Mouse (Mus musculus): ENCODE results near the gene AI854703.
"Not testable (repeated sequence)": the region's sequence is repeated elsewhere in the genome, so short reads cannot be mapped to it uniquely, and the experiment has no call there.

Gene AI854703

DNA sequence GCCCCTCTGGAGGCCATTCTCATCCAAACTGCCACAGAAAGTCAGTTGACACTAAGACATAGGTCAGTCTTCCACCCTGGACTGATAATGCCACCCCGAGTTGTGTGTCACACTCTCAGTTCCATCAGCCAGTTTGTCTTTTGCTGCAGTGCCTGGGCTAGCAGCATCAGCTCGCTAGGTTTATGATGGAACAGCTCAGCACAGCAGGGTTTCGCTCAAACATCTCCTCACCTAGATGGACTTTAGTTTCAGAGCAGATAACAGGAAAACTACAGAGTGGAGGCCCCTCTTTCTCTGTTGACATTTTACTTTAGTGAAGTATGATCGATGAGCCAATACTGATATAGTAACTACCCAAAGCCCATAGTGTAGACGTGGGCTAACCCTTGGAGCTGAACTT lies 11.8 kb upstream of the AI854703 start:
- no peak for ATAC-seq (ENCODE audit: low TSS enrichment)

DNA sequence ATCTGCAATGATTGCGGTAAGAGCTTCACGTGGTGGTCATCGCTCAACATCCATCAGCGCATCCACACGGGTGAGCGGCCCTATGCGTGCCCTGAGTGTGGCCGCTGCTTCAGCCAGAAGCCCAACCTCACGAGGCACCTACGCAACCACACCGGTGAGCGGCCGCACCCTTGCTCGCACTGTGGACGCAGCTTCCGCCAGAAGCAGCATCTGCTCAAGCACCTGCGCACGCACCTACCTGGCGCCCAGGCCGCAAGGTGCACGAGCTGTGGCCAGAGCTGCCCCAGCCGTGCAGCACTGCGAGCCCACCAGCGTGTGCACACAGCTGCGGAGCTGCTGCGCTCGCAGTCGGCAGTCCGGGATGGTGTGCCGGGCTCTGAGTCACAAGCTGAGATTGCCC lies 6.5 kb upstream of the AI854703 start:
- ATAC-seq (ENCODE audit: low TSS enrichment), result no peak

DNA sequence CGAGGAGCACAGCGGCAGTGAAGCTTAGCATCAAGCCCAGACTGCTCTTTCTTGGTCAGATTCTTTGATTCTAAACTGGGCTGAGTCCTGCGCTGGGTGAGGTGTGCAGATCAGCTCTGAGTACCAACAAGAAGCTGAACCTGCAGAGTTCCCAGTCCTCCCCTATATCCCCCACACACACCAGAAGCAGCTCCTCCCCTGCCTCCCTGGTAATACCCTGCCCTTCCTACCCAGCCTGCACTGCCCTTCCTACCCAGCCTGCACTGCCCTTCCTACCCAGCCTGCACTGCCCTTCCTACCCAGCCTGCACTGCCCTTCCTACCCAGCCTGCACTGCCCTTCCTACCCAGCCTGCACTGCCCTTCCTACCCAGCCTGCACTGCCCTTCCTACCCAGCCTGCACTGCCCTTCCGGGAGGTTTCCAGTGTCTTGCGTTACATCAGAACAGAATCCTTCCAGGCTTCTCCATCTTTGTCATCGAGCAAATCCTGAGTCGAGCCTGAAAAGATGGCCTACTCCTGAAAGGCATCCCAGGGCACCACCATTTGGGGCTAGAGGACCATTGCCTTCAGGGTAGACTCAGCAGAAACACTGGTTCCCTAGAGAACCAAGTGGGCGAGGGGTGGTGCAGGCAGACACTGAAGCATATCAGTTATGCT lies 4.2 kb upstream of the AI854703 start:
- not testable (repeated sequence) for ATAC-seq (ENCODE audit: low TSS enrichment)

DNA sequence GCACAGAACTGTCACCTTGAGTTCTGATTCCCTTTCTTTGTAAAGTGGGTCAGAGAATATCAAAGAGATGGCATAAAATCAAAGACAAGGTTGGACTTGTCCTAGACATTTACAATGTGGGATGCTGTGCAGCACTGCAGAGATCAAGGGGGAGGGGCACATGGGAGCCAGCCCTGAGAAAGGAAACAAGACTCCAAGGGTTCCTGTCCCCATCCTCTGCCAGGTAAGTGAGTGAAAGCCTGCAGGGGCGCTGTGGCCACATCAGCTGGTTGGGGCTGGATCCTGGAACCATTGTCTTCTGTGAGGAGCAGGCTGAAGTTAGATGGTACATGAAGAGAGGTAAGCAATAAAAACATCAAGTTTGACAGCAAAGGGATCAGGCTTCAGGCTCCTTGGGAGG lies 3.1 kb upstream of the AI854703 start:
- ATAC-seq (ENCODE audit: low TSS enrichment), result no peak

DNA sequence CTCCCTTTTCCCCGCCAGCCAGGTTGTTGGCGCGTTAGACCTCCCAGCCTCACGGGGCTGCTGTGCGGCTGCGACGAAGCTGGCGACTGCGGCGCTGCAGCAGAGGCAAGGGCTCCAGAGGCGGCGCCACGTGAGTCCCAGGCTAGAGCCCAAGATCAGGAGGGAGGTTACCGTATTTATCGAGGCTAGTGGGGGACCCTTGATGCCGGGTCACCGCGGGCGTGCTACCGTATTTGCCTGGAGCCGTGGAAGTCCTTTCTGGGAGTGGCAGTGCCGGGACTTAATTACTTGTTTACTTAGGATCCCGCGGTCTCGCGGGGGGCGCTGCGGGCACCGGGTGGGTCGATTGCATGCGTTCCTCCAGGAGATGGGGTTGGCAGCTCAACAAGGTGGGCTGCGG lies 420 bp downstream of the AI854703 start:
- ATAC-seq (ENCODE audit: low TSS enrichment), result peak; percentile 83

DNA sequence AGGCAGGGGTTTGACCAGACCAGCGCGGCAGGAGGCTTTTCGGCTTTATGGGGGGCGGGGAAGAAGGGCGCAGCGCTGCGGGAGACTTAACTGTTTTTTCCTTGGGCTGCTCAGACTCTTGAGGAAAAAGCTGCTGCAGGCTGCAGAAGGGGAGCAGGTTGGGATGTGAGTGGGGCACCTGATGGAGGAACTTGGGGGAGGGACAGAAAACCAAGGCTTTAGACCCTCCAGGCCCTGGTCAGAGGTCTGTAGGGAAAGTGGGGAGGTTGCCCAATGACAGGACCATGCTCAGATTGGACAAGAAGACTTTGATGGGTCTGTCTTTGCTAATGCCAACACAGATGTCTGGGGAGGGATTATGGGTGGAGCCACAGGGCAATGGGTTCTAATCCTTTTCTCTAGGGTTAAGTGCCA lies 954 bp downstream of the AI854703 start:
- ATAC-seq (ENCODE audit: low TSS enrichment), result 0 out of 2 replicates have a peak, but pooled peaks have one; percentile 11

DNA sequence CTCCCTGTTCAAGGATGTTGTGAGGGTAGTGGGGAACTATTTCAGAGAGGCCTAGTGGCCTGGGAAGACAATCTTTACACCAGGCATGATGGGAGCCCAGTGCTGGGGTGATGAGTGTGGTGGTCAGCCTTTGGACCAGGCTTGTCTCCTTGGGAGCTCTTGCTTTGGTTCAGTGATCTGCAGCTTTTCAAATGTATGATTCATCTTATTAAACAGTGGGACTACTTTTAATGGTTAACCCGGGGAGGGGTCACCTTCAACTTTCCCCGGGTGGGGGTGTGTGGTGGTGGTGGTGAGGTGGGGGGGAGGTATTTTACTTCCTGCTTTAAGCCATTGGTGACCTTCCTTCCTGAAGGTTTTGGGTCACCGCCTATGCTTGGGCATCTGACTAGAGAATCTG lies 1.8 kb downstream of the AI854703 start:
- ATAC-seq (ENCODE audit: low TSS enrichment), result no peak

DNA sequence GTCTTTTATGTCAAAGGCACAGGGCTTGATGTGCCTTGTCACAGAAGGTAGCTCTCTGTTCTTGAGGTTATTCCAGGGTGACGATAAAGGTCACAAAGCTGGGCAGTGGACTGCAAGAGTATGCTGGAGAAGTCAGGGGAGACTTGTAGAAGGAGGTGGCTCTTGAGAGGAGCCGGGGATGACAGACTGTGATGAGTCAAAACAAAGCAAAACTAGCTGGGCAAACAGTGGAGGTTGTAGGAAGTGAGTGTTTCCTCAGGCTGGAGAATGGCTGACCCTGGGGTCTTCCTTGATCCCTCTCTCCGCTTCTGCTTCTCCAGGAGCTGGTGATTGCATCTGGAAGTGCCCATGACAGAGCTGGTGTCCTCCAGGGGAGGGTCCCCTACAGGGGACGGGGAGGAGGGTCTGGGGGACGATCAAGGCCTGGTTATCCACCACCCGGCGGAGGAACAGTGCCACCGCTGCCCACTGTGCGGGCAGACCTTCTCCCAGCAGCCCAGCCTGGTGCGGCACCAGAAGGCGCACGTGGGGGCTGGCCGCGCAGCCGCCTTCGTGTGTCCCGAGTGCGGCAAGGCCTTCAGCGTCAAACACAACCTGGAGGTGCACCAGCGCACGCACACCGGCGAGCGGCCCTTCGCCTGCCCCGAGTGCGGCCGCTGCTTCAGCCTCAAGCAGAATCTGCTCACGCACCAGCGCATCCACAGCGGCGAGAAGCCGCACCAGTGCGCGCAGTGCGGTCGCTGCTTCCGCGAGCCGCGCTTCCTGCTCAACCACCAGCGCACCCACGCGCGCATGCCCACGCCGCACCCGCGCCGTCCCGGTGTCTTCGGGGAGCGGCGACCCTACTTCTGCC lies 2.5 kb downstream of the AI854703 start:
- peak; percentile 53 for ATAC-seq (ENCODE audit: low TSS enrichment)

DNA sequence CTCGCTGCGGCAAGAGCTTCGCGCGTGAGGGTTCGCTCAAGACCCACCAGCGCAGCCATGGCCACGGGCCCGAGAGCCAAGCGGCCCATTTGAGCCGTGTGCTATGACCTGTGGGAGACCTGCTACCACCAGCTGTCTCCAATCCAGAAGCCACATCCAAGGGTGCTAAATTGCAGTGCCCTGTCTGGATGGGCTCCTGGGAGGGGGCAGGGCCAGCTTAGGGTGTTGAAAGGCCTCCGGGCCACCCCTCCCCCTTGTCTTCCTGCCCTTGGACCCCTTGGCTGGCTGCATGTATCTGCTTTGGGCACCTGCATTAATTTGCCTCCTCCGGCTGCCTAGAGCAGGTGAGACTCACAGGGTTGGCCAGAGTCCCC lies 3.1 kb downstream of the AI854703 start:
- no peak for ATAC-seq (ENCODE audit: low TSS enrichment)

DNA sequence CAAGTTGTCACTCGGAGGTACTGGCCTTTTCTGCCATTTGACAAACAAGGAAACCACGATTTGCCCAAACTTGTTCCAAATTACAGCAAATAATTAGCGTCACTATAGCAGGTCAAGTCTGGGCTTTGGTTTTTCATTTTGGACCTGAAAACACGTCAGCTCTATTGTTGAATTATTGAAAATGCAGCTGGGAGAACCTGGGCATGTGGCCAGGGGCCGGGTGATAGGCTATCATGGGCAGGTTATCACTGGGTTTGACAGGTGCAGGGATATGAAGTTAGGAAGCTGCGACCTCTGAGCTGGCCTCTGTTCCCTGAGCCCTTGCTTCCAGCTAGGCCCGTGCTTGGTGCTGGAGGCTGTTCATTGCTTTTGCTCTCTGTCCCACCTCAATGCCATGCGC lies 4.3 kb downstream of the AI854703 start:
- no peak for ATAC-seq (ENCODE audit: low TSS enrichment)

DNA sequence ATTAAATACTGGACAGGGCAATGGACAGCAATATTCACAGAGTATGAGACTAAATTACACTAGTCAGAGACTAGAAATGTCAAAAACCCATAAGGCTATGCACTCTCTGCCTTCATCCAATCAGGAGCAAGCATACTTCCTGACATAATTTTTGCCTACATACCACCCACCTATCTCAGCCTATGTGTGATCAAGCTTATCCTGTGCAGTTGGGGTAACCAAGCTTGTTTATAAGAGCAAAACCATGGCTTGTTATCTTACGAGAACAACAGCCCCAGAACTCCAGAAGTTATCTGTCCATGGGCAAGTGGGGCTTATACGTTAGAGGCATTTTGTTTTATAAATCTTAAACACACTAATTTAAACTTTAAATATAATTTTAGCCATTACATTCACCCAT lies 8.5 kb downstream of the AI854703 start:
- no peak for ATAC-seq (ENCODE audit: low TSS enrichment)

DNA sequence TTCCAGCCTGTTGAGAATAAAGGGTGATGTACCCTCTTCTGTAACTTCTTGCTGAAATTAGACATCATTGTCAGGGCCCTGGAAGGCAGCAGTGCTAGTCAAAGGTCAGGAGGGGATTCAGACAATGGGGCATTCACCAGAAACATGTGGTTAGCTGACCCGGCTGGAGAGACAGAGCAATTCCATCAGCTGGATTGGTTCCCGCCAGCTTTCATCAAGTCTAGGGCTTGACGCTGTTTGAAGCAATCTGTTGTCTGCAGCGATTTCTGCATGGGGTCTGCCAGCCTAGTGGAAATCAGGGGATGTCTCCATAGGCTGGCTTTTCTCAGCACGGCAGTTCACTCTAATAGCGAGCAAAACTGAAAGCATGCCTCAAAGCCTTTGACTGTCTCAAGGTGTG lies 10.0 kb downstream of the AI854703 start:
- ATAC-seq (ENCODE audit: low TSS enrichment), result no peak

DNA sequence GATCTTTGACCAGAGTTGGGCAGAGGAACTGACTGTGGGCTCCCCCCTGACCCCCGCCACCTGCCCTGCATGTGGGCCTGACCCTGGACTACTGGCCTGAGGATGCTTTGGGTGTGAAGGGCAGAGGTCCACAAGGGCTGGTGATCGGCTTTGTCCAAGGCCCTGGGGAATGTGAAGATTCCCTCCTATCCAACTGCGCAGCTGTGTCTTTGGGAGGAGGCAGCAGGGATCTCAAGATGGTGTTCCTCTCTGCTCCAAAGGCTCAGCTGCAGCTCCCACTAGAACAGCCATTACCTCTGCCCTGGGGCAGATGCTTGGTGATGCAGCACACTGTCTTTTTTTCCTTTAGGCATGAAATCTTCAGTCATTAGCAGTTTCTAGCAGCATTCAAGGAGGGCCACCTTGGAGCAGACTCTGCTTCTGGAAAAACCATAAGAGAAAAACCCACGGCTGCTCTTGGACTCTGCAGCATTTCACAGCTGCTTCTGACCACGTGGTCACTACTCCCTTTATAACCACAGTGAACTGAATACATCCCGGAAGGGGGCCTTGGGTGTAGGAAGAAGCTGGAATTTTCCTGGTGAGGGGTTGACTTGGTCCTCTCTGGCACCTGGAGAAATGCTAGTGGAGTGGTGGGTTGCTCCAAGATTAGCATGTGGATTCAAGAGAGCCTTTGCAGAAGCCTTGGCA lies 11.4 kb downstream of the AI854703 start:
- ATAC-seq (ENCODE audit: low TSS enrichment), result no peak

DNA sequence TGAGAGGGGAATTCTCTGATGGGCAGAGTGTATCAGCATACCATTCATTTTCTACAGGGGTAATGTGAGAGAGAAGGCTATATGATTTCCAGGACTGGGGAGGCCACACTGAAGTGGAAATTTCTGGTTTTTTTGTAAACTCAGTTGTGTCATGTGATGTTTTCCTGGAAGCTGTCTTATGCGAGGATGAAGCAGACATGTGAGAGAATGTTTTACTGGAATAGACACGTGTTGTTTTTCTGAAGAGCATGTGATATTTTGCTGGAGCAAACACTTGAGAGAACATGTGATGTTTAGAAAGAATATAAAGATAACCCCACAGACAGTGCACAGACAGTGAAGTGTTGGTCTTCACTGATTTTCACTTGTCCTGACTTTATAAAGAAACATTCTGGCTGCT lies 12.0 kb downstream of the AI854703 start:
- ATAC-seq (ENCODE audit: low TSS enrichment), result no peak

DNA sequence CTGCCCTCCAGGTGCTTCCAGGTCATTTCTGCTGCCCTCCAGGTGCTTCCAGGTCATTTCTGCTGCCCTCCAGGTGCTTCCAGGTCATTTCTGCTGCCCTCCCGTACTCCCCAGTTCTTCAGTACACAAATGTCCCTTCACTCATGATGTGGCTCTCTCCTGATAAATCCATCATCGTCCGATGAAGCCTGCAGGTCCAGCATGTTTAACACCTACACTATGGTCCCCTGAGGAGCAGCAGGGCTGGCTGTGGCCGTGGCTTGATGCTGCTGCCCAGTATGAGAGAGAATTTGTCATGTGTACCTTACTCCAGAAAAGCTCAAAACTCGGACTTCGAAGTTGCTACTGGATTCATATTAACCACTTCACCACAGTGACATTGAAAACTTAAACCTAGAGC lies 14.8 kb downstream of the AI854703 start:
- no peak for ATAC-seq (ENCODE audit: low TSS enrichment)

DNA sequence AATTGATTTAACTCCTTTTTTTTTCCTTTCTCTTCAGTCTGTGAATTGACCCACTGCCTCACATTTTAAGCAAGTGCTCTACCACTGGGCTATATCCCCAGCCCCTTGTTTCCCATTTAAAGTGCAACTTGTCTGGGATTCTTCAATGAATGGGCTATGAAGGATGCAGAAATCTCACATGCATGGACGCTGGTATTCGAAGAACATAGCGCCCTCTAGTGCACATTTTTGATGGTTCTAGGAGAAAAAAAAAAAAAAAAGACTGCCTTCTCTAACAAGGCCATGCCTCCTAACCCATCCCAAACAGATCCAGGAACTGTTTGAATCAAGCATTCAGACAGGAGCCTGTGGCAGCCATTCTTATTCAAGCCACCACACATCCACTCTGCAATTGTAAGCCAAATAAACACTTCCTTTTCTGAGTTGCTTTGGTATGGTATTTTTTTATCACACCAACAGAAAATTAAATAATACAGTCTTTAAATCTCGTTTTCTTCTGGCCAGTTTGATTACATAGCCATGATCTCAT lies 16.3 kb downstream of the AI854703 start:
- ATAC-seq (ENCODE audit: low TSS enrichment), result peak; percentile 81

DNA sequence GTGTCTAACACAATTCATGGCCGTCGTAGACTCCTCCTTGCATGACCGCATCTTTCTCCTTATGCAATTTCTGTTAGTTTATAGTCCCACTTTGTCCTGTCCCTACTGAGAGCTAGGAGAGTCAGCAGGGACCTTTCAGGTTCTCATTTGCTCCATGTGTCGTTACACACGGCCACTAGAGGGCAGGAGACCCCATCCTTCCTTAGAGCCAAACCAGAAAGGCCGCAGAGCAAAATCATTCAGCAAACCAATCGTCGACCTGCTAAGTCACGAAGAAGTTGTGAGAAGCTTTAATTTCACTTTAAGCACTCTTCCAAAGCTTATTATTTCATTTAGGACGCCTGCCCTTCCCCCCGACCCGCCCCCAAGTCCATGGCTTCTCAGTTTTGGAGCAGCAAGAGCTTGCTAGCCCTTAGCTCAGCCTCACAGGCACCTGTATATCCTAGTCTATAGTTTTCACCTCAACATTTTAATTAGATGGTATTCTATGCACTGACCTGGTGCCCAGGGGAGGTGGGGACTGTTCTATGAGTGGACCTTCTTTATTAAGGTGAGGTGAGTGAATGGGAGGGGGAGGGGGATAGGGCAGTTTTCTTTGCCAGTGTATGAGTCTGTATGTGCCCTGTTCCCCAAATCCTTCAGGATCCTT lies 19.2 kb downstream of the AI854703 start:
- peak; percentile 89 for ATAC-seq (ENCODE audit: low TSS enrichment)

DNA sequence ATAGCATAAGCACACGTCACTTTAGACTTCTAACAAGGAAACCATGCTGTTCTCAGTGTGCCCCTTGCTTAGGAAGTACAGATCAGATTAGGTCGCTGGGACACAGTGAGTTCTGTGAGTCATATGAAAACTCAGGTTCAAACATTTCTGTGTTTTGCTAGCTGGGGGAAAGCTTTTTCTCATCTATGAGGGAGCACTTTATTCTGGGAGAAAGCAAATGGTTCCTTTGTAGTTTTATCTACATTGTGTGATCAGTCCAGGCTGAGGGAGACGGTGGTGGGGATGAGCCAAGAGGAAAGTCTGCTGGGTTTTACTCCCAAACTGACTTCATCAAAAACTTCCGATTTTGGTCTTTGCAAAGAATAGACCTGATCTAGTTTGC lies 19.7 kb downstream of the AI854703 start:
- ATAC-seq (ENCODE audit: low TSS enrichment), result no peak

DNA sequence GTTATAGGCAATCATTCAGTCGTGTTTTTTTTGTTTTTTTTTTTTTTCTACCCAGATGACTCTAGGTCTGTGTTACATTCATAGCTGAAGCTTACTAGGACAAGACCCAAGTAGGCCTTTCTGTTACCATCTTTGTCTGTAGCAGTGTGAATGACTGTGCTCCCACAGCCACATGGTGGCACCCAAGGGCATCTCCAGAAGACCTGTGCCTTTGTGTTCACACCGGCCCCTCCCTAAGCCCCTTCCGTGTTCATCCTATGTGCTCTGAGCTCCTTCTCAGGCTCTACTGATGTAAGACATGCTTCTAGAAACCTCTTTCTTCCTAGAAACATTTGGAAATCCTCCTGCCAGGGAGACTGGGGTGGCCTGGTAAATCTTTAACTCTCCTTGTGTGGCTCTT lies 20.4 kb downstream of the AI854703 start, which contains the start of gene Gimap8:
Gene Gimap8, plus strand, starts transcription at position 240 of the 400 bp plus-strand sequence.
- ATAC-seq (ENCODE audit: low TSS enrichment), result no peak

DNA sequence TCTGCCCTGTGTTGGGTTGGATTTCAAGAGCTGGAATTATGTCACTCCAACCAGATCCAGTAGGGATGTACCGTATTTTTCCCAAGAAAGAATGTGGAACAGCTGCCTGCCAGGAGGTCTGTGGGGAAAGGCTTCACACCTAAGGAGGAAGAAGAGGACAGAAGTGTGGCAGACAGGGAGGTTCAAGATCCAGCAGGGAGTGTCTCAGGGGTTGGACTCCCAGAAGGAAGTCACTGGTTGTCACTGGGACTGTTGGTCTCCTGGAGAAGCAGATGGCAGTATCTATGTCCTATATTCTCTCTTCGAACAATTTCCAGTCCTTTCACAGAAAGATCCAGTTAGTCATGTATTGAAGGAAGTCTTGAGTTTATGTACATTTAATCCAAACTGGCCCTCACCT lies 21.0 kb downstream of the AI854703 start:
- no peak for ATAC-seq (ENCODE audit: low TSS enrichment)

DNA sequence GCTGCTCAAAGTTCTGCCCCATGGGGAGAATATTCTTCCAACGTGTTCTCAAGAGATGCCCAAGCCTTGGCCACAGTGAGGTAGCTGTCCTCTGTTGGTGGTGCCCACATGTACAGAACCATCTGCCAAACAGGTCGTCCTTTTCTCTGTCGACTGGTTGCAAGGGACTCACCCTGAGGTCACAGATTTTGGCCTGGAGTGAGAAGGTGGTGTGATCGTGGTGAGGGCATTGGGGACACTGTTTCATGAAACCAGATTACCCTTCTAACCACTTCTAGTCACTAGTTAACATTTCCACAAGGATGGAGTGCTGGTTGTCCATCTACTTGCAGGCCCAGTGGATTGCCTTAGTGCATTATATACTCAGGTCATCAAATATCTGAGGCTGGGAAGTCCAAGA lies 22.2 kb downstream of the AI854703 start:
- no peak for ATAC-seq (ENCODE audit: low TSS enrichment)

DNA sequence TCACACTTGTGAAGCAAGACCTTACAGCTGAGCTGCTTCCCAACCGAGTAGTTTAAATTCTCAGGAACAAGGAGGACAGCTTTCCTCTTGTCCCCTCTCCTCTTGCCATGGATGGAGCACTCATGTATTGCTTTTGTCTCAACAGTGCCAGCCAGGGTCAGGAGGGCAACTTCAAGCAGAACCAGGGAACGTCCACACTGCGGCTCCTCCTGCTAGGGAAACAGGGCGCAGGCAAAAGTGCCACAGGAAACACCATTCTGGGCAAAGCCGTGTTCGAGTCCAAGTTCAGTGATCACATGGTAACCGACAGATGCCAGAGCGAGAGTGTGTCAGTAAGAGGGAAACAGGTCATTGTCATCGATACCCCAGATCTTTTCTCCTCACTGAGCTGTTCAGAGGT lies 23.5 kb downstream of the AI854703 start:
- no peak for ATAC-seq (ENCODE audit: low TSS enrichment)

Data from frontal cortex, adult (tissue).